Mouse (Mus musculus) lung, adult 2 months (tissue): ENCODE measurements around the gene Immp2l.

ENCODE experiments used
- CTCF ChIP-seq: fragments of 200-500 bp; IDR thresholded peaks from 2 replicates; pipeline ENCODE4 v1.5.1; 2011; ENCODE audit warnings: mild to moderate bottlenecking, low read length, control low read depth; ENCODE audit not compliant: insufficient read depth
- POLR2A ChIP-seq: fragments of 200-500 bp; IDR thresholded peaks from 2 replicates; pipeline ENCODE4 v1.6.1; 2011; ENCODE audit warnings: low read depth, mild to moderate bottlenecking, control low read depth, low read length, borderline replicate concordance; ENCODE audit errors: extremely low read depth

GRCm38 (mm10) chr12:41949409-41949808, 925.5 kb downstream of the Immp2l start:
- TF ChIP-seq CTCF (no peak), POLR2A (no peak)
